Mouse (Mus musculus): ENCODE measurements at regions not wholly inside any gene's neighbourhood (a gene's known extent, or its start where the extent isn't known, plus 50 kb on each side); places are given as distances from the start of the nearest gene placed in this dataset.

- no peak for TF ChIP-seq CTCF (conservative IDR thresholded peaks at IDR 0.05 in 1 of 2, IDR thresholded peaks at IDR 0.05 in 1 of 2; ENCODE audit: low read depth in 2 of 2, low read length in 2 of 2)
- no peak for TF ChIP-seq POLR2A (IDR thresholded peaks at IDR 0.05; ENCODE audit: low read depth, low read length)
- TF ChIP-seq NELFE (IDR thresholded peaks at IDR 0.05; ENCODE audit: low read depth, low read length) = no peak
- no peak for TF ChIP-seq ETS1 (conservative IDR thresholded peaks at IDR 0.05; ENCODE audit: low read depth, low read length)
These were observed 86.7 kb upstream of the Zfp827 start for GRCm38 (mm10) chr8:78941558-78941957.
